Mouse (Mus musculus): ENCODE measurements around the gene Camk2d.

DNA sequence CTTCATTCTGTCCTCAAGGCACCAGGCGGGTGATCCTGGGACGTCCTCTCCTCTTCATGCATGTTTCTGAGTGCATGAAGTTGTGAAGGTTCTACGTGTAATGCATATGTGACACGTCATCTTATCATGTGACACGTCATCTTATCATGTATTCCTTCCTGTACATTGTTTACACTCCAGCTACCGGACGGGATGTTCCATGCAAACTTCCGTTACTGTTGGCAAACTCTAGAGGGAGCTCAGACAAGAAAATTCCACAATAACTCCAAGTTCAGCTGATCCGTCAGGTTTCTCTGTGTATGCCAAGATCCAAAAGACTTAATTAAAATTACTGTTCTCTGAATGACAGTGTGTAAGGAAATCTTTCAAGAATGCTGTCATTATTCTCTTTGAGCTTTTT lies 246.7 kb downstream of the Camk2d start:
- TF ChIP-seq POLR2A (IDR thresholded peaks at IDR 0.05; ENCODE audit: insufficient read depth, low read depth, low read length) = no peak
- TF ChIP-seq CTCF (IDR thresholded peaks at IDR 0.05; ENCODE audit: insufficient read depth, low read depth, low read length) = no peak

Measured in olfactory bulb, adult 2 months (tissue).